ENCODE assay signal across 9 mouse cellular contexts in genomic region chr2:153610426-153611240, GRCm38 (mm10). TPM values are rescaled to one million over a fixed set of nuclear protein-coding genes. Genes with fewer than 3 reads are reported as not detected.
DNase-seq lines count a peak whose midpoint lies in the region; ATAC-seq and TF ChIP-seq lines count a peak whose summit lies in the region.
"Had no signal": no experiment of that assay in that cellular context is flagged by ENCODE, and none has a peak within 500 bp of the region (broad histone marks: within the 10 kb centered on the region; RNA-seq: fewer than 3 reads in every experiment).

No protein-coding gene starts in this region.

- H3K36me3 ChIP-seq in lung, embryonic 15.5 days, result no peaks in the 10 kb centered on the region
- no peaks in the 10 kb centered on the region for H3K36me3 ChIP-seq in liver, embryonic 13.5 days
- H3K36me3 ChIP-seq in stomach, postnatal 0 days (ENCODE audit: control insufficient read depth, insufficient read depth, low read length), result no peaks in the 10 kb centered on the region

- no peak for DNase-seq in lung, postnatal 25 days (ENCODE audit: low spot score)
- peak; percentile 37 for DNase-seq in brain, embryonic 18.5 days (ENCODE audit: low read depth, low spot score)
- DNase-seq in heart, postnatal 10 days, result peak; percentile 30 to 33
- DNase-seq in liver, embryonic 13.5 days, result peak; percentile 62
- peak; percentile 39 for DNase-seq in stomach, postnatal 0 days (ENCODE audit: low spot score)
- DNase-seq in left cerebral cortex, adult 9 months (ENCODE audit: low spot score in 2 of 2), result no peak
- no peak for DNase-seq in left cerebral cortex, adult 11 months (ENCODE audit: low spot score)

- no peak for TF ChIP-seq EP300 in stomach, postnatal 0 days (optimal IDR thresholded peaks at IDR 0.05)

- H3K27me3 ChIP-seq in lung, embryonic 15.5 days, result no peaks in the 10 kb centered on the region
- H3K27me3 ChIP-seq in liver, embryonic 13.5 days, result no peaks in the 10 kb centered on the region
- no peaks in the 10 kb centered on the region for H3K27me3 ChIP-seq in stomach, postnatal 0 days (ENCODE audit: control insufficient read depth, insufficient read depth, low read length)

- H3K4me2 ChIP-seq in lung, embryonic 15.5 days, result no peak overlapping the region
- peak overlapping the region; percentile 45 for H3K4me2 ChIP-seq in liver, embryonic 13.5 days
- H3K4me2 ChIP-seq in stomach, postnatal 0 days (replicated peaks; ENCODE audit: low read depth), result no peak overlapping the region

- intact Hi-C loops in heart, postnatal 10 days (cut with DNase I), result no loop called here

- 15% methylated on average over 14 of the region's 14 CpGs for whole genome bisulfite sequencing in lung, embryonic 15.5 days
- WGBS in liver, embryonic 13.5 days (ENCODE audit: insufficient replicate concordance), result 6% methylated on average over 14 of the region's 14 CpGs
- 25% methylated on average over 14 of the region's 14 CpGs for WGBS in stomach, postnatal 0 days

- peaks cover 47% of the 10 kb centered on the region for H3K4me1 ChIP-seq in lung, embryonic 15.5 days
- peaks cover 73% of the 10 kb centered on the region for H3K4me1 ChIP-seq in liver, embryonic 13.5 days (replicated peaks)
- peaks cover 8% of the 10 kb centered on the region; the same call in 1 of the 2 replicates for H3K4me1 ChIP-seq in stomach, postnatal 0 days (replicated peaks; ENCODE audit: control insufficient read depth, insufficient read depth)

- H3K9me3 ChIP-seq in lung, embryonic 15.5 days, result no peaks in the 10 kb centered on the region
- H3K9me3 ChIP-seq in liver, embryonic 13.5 days (replicated peaks), result no peaks in the 10 kb centered on the region
- H3K9me3 ChIP-seq in stomach, postnatal 0 days (ENCODE audit: control insufficient read depth, low read length), result no peaks in the 10 kb centered on the region

- peak; percentile 35 for TF ChIP-seq CTCF in stomach, postnatal 0 days (IDR thresholded peaks at IDR 0.05; ENCODE audit: low read depth)

- H3K4me3 ChIP-seq in lung, embryonic 15.5 days, result no peak overlapping the region
- H3K4me3 ChIP-seq in liver, embryonic 13.5 days (replicated peaks), result no peak overlapping the region
- no peak overlapping the region for H3K4me3 ChIP-seq in stomach, postnatal 0 days (ENCODE audit: low read depth, low read length)
- H3K4me3 ChIP-seq: myocyte had no signal

- peak; percentile 64 for ATAC-seq in lung, embryonic 15.5 days (ENCODE audit: borderline replicate concordance, extremely low read depth, low FRiP score, low TSS enrichment)
- peak; percentile 55 for ATAC-seq in liver, embryonic 13.5 days (ENCODE audit: low read depth)
- no peak for ATAC-seq in stomach, postnatal 0 days (ENCODE audit: low FRiP score, low TSS enrichment)

- H3K9ac ChIP-seq in lung, embryonic 15.5 days, result peak overlapping the region; percentile 5; the same call in 1 of the 2 replicates
- peak overlapping the region; percentile 65 for H3K9ac ChIP-seq in liver, embryonic 13.5 days
- no peak overlapping the region for H3K9ac ChIP-seq in stomach, postnatal 0 days (ENCODE audit: low read length)

- H3K27ac ChIP-seq in lung, embryonic 15.5 days, result peak overlapping the region; percentile 86
- peak overlapping the region; percentile 95 for H3K27ac ChIP-seq in liver, embryonic 13.5 days
- H3K27ac ChIP-seq in stomach, postnatal 0 days (replicated peaks), result peak overlapping the region; percentile 46

RNA-seq across cellular contexts. Expression of gene Commd7, which starts 21.9 kb away (rescaled TPM):
- 83.5 and 84.8 TPM in 2 replicates for polyA plus RNA-seq in lung, embryonic 15.5 days (2015; fragmentation: Nextera tagmentation; extraction: Ambion mirVana)
- 10 to 100 TPM; 20.1 to 24.2 TPM for total RNA-seq in heart, postnatal 10 days (2021)
- polyA plus RNA-seq in liver, embryonic 13.5 days (2015; fragmentation: Nextera tagmentation; extraction: Ambion mirVana), result 39.8 and 39.9 TPM in 2 replicates
- 68.1 and 70.1 TPM in 2 replicates for polyA plus RNA-seq in stomach, postnatal 0 days (2015; fragmentation: Nextera tagmentation; extraction: Ambion mirVana)

RNA-seq across cellular contexts. Expression of gene Dnmt3b, which starts 38.6 kb away (rescaled TPM):
- 12.3 and 13.0 TPM in 2 replicates for polyA plus RNA-seq in lung, embryonic 15.5 days (2015; fragmentation: Nextera tagmentation; extraction: Ambion mirVana)
- total RNA-seq in heart, postnatal 10 days (2021), result 1 to 10 TPM; 2.4 to 2.6 TPM
- polyA plus RNA-seq in liver, embryonic 13.5 days (2015; fragmentation: Nextera tagmentation; extraction: Ambion mirVana), result 8.2 and 8.6 TPM in 2 replicates
- polyA plus RNA-seq in stomach, postnatal 0 days (2015; fragmentation: Nextera tagmentation; extraction: Ambion mirVana), result 2.6 and 3.0 TPM in 2 replicates

Comparison
In these comparisons a context has a peak if more than half of its experiments do, and no peak if none do; other contexts are left out.
1. DNase-seq: peak in brain, embryonic 18.5 days (single experiment), heart, postnatal 10 days (2 of 2), liver, embryonic 13.5 days (single experiment) and stomach, postnatal 0 days (single experiment); none in lung, postnatal 25 days (single experiment), left cerebral cortex, adult 9 months (0 of 2) and left cerebral cortex, adult 11 months (single experiment).
2. Peak in every context shown above with its lines, with median percentiles within 50 percentile points of each other: H3K27ac ChIP-seq.